Mouse (Mus musculus) regulatory T cell (primary cell): Measurements from ENCODE around the gene Fam83g.

Source experiments
- in situ Hi-C: fragments of 300-600 bp; cut with MboI, MseI; formaldehyde crosslinking; loops from one replicate; pipeline ENCODE4 v1.15.1; 2025; ENCODE audit warnings: high pct_unique_total_duplicates

Gene Fam83g

GRCm38 (mm10) chr11:61713157-61713855 lies 29.4 kb downstream of the Fam83g start:
- in situ Hi-C loops: no loop called here

DNA sequence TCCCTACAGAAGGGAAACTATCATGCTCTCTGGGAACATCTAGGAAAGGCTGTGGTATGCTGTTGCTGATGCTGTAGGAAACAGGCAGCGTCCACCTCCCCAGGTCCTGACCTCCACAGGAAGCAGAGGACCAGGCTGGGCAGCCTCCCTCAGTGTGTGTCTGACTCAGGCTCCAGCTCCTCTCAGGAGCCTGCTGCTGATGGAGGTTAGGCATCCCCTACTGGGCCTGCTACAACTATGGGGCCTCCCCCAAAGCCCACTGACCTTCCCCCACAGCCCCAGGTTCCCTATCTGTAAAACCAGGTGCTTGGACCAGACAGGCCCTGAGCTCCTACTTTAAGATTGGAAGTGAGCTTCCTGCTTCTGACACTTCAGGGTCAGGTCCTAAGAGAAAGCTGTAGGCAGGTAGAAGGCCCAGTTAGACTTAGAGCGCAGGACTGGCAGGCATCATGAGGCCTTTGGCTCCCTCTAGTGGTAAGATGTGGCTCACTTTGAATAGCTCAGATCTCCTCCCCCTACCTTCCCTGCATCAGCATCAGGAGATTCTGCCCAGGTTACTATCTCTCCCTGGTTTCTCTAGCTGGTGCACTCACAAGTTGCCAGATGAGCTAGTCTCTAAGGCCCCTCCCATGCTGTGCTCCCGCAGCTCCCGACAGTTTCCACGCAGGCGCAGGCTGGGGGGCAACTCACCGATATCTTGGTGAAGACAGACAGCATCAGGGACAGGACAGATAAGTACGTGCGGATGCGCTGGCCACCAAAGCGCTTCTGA lies 30.6 kb downstream of the Fam83g start:
- in situ Hi-C loops: loop anchor here (5.0 kb wide), 2 partner anchors 87 to 302 kb away; no protein-coding TSS in a partner anchor

- in situ Hi-C loops: loop anchor here (5.0 kb wide), 2 partner anchors 88 to 303 kb away; no protein-coding TSS in a partner anchor
Measured at GRCm38 (mm10) chr11:61715130-61715529, 31.2 kb downstream of the Fam83g start.

- in situ Hi-C loops: loop anchor here (5.0 kb wide), 2 partner anchors 91 to 306 kb away; no protein-coding TSS in a partner anchor
Measured at GRCm38 (mm10) chr11:61717990-61718389, 34.1 kb downstream of the Fam83g start.

DNA sequence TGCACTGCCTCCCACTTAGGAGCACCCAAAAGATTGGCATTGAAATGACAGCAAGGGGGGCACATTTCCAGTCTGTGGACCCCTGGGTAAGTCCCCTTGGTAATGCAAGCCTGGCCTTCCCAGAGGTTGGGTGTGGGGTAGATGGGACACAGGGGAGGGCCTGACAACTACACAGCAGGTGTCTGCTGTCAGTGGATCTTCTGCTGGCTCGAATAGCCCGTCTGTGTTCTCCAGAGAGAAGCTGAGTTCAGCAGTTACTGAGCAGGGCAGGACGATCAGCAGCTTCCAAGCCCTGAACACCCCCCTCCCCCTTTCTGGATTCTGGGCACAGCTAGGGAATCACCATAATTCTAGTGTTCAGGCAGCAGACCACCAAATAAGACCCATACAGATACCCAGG lies 35.5 kb downstream of the Fam83g start:
- in situ Hi-C loops: loop anchor here (5.0 kb wide), 2 partner anchors 92 to 307 kb away; no protein-coding TSS in a partner anchor

DNA sequence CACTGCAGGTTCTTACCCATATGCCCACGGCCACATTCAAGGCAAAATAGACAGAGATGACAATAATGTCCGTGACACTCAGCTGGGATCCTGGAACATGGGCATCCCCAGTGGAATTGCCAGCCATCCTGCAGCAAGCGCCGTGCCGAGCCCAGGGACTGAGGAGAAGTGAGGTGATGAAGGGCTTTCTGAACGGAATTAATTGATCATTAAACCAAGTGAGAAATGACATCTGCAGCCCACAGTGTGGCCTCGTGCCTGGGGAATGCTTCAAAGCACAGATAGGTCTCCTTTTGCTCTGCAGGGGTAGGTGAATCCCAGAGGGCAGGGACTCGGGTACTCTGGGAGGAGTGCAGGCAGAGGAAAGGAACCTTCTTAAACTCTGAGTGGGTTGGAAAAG lies 35.9 kb downstream of the Fam83g start:
- in situ Hi-C loops: loop anchor here (5.0 kb wide), 2 partner anchors 93 to 308 kb away; no protein-coding TSS in a partner anchor

- in situ Hi-C loops: no loop called here
Measured at GRCm38 (mm10) chr11:61720636-61721035, 36.7 kb downstream of the Fam83g start, which contains the start of gene Slc5a10. Gene Slc5a10, minus strand, starts transcription at chr11:61720826.

- in situ Hi-C loops: no loop called here
Measured at GRCm38 (mm10) chr11:61722077-61722476, 38.2 kb downstream of the Fam83g start.

GRCm38 (mm10) chr11:61728037-61728436 lies 44.1 kb downstream of the Fam83g start:
- in situ Hi-C loops: no loop called here

DNA sequence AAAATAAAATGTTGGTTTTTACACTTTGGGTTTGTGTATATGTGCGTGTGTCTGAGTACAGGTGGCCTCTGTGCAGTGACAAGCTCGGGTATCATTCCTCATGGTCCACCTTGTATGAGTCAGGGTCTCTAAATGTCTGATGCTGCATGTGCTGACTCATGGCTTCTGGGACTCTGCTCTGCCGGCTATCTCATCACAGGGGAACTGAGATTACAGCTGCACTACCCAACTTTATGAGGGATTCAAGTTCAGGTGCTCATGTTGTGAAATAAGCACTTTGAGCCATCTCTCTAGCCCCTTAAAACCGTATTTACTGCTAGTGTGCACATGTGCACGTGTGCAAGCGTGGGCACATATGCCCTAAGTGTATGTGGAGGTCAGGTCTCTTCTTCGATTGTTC lies 48.8 kb downstream of the Fam83g start:
- in situ Hi-C loops: no loop called here

- in situ Hi-C loops: no loop called here
Measured at GRCm38 (mm10) chr11:61737290-61737689, 53.4 kb downstream of the Fam83g start.

- in situ Hi-C loops: no loop called here
Measured at GRCm38 (mm10) chr11:61740500-61740899, 56.6 kb downstream of the Fam83g start.

- in situ Hi-C loops: no loop called here
Measured at GRCm38 (mm10) chr11:61743768-61744167, 59.9 kb downstream of the Fam83g start.

GRCm38 (mm10) chr11:61744460-61744859 lies 60.6 kb downstream of the Fam83g start:
- in situ Hi-C loops: no loop called here

DNA sequence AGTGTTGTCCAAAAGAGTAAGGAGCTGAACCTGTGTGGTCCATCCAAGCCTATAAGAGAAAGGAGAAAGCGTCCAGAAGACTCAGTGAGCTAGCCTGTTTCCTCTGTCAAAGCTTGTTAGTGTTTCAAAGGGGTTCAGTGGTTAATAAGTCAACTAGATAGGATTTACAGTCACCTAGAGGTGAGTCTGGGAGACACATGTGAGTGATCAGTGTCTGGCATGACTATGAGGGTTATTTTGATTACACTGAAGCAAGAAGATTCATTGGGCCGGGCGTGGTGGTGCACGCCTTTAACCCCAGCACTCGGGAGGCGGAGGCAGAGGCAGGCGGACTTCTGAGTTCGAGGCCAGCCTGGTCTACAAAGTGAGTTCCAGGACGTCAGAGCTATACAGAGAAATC lies 61.9 kb downstream of the Fam83g start:
- in situ Hi-C loops: no loop called here

DNA sequence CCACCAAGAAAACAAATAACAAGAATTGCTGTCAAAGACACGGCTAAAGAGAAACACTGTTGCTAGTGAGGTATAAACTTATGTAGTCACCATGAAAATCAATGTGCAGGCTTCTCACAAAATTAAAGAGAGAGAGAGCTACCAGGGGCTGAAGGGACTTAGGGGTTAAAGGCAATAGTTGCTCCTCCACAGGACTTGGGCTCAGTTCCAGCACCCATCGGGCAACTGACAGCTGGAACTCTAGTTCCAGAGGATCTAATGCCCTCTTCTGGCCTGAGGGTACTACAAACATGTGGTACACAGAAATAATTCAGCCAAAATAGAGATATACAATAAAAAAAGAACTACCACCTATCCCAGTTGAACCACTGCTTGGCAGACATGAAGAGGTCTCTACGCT lies 63.3 kb downstream of the Fam83g start:
- in situ Hi-C loops: no loop called here

- in situ Hi-C loops: no loop called here
Measured at GRCm38 (mm10) chr11:61751612-61752011, 67.7 kb downstream of the Fam83g start.

DNA sequence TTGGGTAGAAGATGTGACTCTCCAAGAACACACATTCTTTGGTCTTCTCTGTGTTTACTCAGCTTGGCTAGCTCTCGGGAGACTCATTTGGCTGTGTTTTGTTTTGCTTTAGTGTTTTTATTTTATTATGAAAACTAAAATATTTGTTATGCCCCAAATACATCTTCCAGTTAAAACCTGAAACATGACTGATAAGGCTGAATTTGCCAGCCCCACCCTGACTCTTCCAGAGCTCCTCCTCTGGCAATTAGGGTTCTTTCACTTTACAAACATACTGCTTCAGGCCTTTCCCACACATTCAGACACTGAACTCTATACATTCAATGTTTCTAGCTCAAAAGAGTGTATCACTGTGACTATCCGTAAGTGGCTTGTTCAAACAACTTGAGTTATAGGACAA lies 73.3 kb downstream of the Fam83g start:
- in situ Hi-C loops: no loop called here
